ENCODE assay signal across 28 mouse cellular contexts in genomic region chr16:22600108-22600699, GRCm38 (mm10). TPM values are rescaled to one million over a fixed set of nuclear protein-coding genes. Genes with fewer than 3 reads are reported as not detected.
DNase-seq lines count a peak whose midpoint lies in the region; ATAC-seq and TF ChIP-seq lines count a peak whose summit lies in the region.
"Had no signal": no experiment of that assay in that cellular context is flagged by ENCODE, and none has a peak within 500 bp of the region (broad histone marks: within the 10 kb centered on the region; RNA-seq: fewer than 3 reads in every experiment).

No protein-coding gene starts in this region.

- TF ChIP-seq POLR2A in CH12.LX (IDR thresholded peaks at IDR 0.05; ENCODE audit: low read depth, low read length): no peak

- no peaks in the 10 kb centered on the region for H3K27me3 ChIP-seq in CH12.LX (replicated peaks)
- H3K27me3 ChIP-seq: embryonic facial prominence, embryonic 15.5 days; forebrain, embryonic 12.5 days; intestine, embryonic 15.5 days; limb, embryonic 12.5 days; liver, embryonic 15.5 days; megakaryocyte, embryonic 14.5 days; midbrain, embryonic 12.5 days; neural tube, embryonic 12.5 days had no signal

- DNase-seq in heart, adult 11 months: peak; percentile 17
- DNase-seq in heart, postnatal 36 days: no peak
- DNase-seq in kidney, adult 9 months: peak; percentile 51
- no peak for DNase-seq in kidney, postnatal 14 days
- no peak for DNase-seq in CH12.LX (ENCODE audit: extremely low read depth)
- DNase-seq in thymus, postnatal 14 days: no peak
- DNase-seq: cerebellum, adult 2 months; cerebellum, postnatal 14 days; forebrain, postnatal 0 days; gastrocnemius, postnatal 10 days; lung, embryonic 14.5 days; right cerebral cortex, postnatal 4 days; thymus, adult 2 months; thymus, postnatal 4 days had no signal

- in situ Hi-C loops in CH12.LX (cut with MboI; ENCODE audit: low pct_ligation_motif_present, low pct_unique_long_range_greater_than_20kb, low sequenced_read_pairs): no loop called here

- H3K4me3 ChIP-seq in CH12.LX (replicated peaks in 1 of 3; ENCODE audit: low read depth in 2 of 3, low read length in 2 of 3, poor library complexity in 1 of 3): no peak overlapping the region
- H3K4me3 ChIP-seq: embryonic facial prominence, embryonic 10.5 days; embryonic facial prominence, embryonic 15.5 days; forebrain, embryonic 12.5 days; intestine, embryonic 15.5 days; left cerebral cortex, adult 2 months; limb, embryonic 12.5 days; liver, embryonic 15.5 days; megakaryocyte, embryonic 14.5 days; midbrain, embryonic 12.5 days; myocyte; neural tube, embryonic 12.5 days had no signal

- H3K9me3 ChIP-seq in CH12.LX (replicated peaks; ENCODE audit: low read length): no peaks in the 10 kb centered on the region
- H3K9me3 ChIP-seq: embryonic facial prominence, embryonic 10.5 days; embryonic facial prominence, embryonic 15.5 days; forebrain, embryonic 12.5 days; intestine, embryonic 15.5 days; limb, embryonic 12.5 days; liver, embryonic 15.5 days; megakaryocyte, embryonic 14.5 days; midbrain, embryonic 12.5 days; neural tube, embryonic 12.5 days had no signal

- H3K27ac ChIP-seq in CH12.LX (ENCODE audit: insufficient read depth, low read depth): no peak overlapping the region
- H3K27ac ChIP-seq: embryonic facial prominence, embryonic 10.5 days; embryonic facial prominence, embryonic 15.5 days; forebrain, embryonic 12.5 days; hindbrain, postnatal 0 days; intestine, embryonic 15.5 days; left cerebral cortex, adult 2 months; limb, embryonic 12.5 days; liver, embryonic 15.5 days; midbrain, embryonic 12.5 days; neural tube, embryonic 12.5 days had no signal

- ATAC-seq in megakaryocyte progenitor cell, adult 5-6 weeks (replicated peaks; ENCODE audit: poor library complexity): peak; percentile 80
- ATAC-seq: forebrain, postnatal 0 days; hindbrain, postnatal 0 days; intestine, embryonic 15.5 days had no signal

- dilution Hi-C loops in CH12.LX (cut with MboI; ENCODE audit: extremely low pct_ligation_motif_present, extremely low pct_unique_long_range_greater_than_20kb, low sequenced_read_pairs): no loop called here

- peak in 1 of 2 experiments; percentile 31; a peak in 2 of 4 replicates for TF ChIP-seq CTCF in CH12.LX (conservative IDR thresholded peaks at IDR 0.05 in 1 of 2, IDR thresholded peaks at IDR 0.05 in 1 of 2; ENCODE audit: low read depth in 2 of 2, low read length in 2 of 2)

- H3K4me2 ChIP-seq in CH12.LX (ENCODE audit: insufficient read depth, low read depth, poor library complexity, severe bottlenecking): no peak overlapping the region
- H3K4me2 ChIP-seq: embryonic facial prominence, embryonic 15.5 days; forebrain, embryonic 12.5 days; heart, embryonic 11.5 days; intestine, embryonic 15.5 days; limb, embryonic 12.5 days; liver, embryonic 15.5 days; lung, embryonic 14.5 days; midbrain, embryonic 12.5 days; neural tube, embryonic 12.5 days had no signal

- TF ChIP-seq RAD21 in CH12.LX (IDR thresholded peaks at IDR 0.05; ENCODE audit: low read depth, low read length): peak; percentile 37

- no peak overlapping the region for H3K9ac ChIP-seq in CH12.LX (ENCODE audit: insufficient read depth, low read depth)
- H3K9ac ChIP-seq: embryonic facial prominence, embryonic 15.5 days; forebrain, embryonic 12.5 days; forebrain, postnatal 0 days; intestine, embryonic 15.5 days; limb, embryonic 12.5 days; liver, embryonic 15.5 days; lung, embryonic 14.5 days; midbrain, embryonic 12.5 days; neural tube, embryonic 12.5 days had no signal

- no peak for TF ChIP-seq EP300 in CH12.LX (IDR thresholded peaks at IDR 0.05; ENCODE audit: low read length)

- H3K79me2 ChIP-seq in CH12.LX (replicated peaks; ENCODE audit: control insufficient read depth, extremely low read depth, insufficient read depth, poor library complexity, severe bottlenecking): no peaks in the 10 kb centered on the region

- peaks cover 0 to 16% of the 10 kb centered on the region in 2 experiments; a peak in 2 of 4 replicates for H3K4me1 ChIP-seq in CH12.LX (ENCODE audit: control insufficient read depth in 1 of 2, insufficient read depth in 2 of 2)
- H3K4me1 ChIP-seq: embryonic facial prominence, embryonic 10.5 days; embryonic facial prominence, embryonic 15.5 days; forebrain, embryonic 12.5 days; intestine, embryonic 15.5 days; limb, embryonic 12.5 days; liver, embryonic 15.5 days; midbrain, embryonic 12.5 days; neural tube, embryonic 12.5 days had no signal

- intact Hi-C loops in heart, postnatal 36 days (cut with DNase I): no loop called here

- H3K36me3 ChIP-seq in CH12.LX (replicated peaks in 1 of 2; ENCODE audit: control insufficient read depth in 1 of 2, insufficient read depth in 1 of 2, low read length in 1 of 2): peaks cover 2 to 12% of the 10 kb centered on the region in 2 experiments
- H3K36me3 ChIP-seq: embryonic facial prominence, embryonic 10.5 days; embryonic facial prominence, embryonic 15.5 days; forebrain, embryonic 12.5 days; intestine, embryonic 15.5 days; limb, embryonic 12.5 days; liver, embryonic 15.5 days; midbrain, embryonic 12.5 days; neural tube, embryonic 12.5 days had no signal

TF ChIP-seq in CH12.LX, 34 proteins besides CTCF, POLR2A, EP300 and RAD21:
- peak; percentile 39 for TF ChIP-seq SMC3 (IDR thresholded peaks at IDR 0.05; ENCODE audit: low read depth, low read length)
- no peak for TF ChIP-seq TBP (conservative IDR thresholded peaks at IDR 0.05; ENCODE audit: low read depth, low read length)
- TF ChIP-seq ZKSCAN1 (IDR thresholded peaks at IDR 0.05; ENCODE audit: borderline replicate concordance, low read depth, low read length): no peak

RNA-seq across cellular contexts. Expression of gene Dgkg, which starts 56.8 kb away (rescaled TPM):
- total RNA-seq in heart, postnatal 36 days (2021): under 1 TPM; 0.41 to 0.42 TPM
- total RNA-seq in CH12.LX (2012; rRNA removed): 7.2 and 9.2 TPM in 2 replicates
- total RNA-seq in CH12.LX (2014; rRNA removed): 2.3 and 3.0 TPM in 2 replicates
- 2.0 TPM in 2 replicates for polyA plus RNA-seq in CH12.LX (2012; ENCODE audit: insufficient read length, low read depth)
- 13.5 and 18.8 TPM in 2 replicates for total RNA-seq in megakaryocyte progenitor cell, adult 5-6 weeks (2015)
- total RNA-seq in megakaryocyte progenitor cell, adult 5-6 weeks (2017): 13.9 and 14.0 TPM in 2 replicates

Comparison
In these comparisons a context has a peak if more than half of its experiments do, and no peak if none do; other contexts are left out.
1. DNase-seq: peak in heart, adult 11 months (single experiment) and kidney, adult 9 months (single experiment); none in heart, postnatal 36 days (0 of 2), kidney, postnatal 14 days (single experiment), CH12.LX (single experiment) and thymus, postnatal 14 days (single experiment).